Mouse (Mus musculus): ENCODE measurements around the gene Gars.

DNA sequence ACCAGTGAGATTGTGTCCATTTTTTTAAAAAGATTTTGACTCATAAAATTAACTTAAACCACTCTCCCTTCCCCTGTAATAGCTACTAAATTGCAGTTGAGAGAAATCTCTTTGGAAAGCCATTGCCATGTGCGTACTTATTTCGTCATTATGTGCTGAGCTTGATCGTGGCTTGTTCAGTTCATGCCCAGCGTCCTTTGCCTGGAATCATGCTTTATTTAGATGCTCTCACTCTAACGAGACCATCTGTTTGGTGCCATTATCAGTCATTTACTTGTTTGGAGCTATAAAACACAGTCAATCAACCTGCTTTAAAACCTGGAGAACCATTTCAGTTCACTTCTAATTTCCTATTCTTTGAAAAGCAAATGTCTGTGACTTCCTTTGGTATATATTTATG is 24.4 kb downstream of the Gars start:
- TF ChIP-seq POLR2A (IDR thresholded peaks at IDR 0.05; ENCODE audit: control insufficient read depth, low read depth, low read length) (no peak), CTCF (IDR thresholded peaks at IDR 0.05; ENCODE audit: control insufficient read depth, insufficient read depth, insufficient replicate concordance, low read depth, low read length) (no peak)

All from testis, adult 2 months (tissue).